Mouse (Mus musculus): Measurements from ENCODE around the gene Crtc3. TPM values are rescaled to one million over a fixed set of nuclear protein-coding genes. Genes with fewer than 3 reads are reported as not detected.

Gene Crtc3
- polyA plus RNA-seq, 1 experiment from 2014 or later, result 12.6 TPM

DNA sequence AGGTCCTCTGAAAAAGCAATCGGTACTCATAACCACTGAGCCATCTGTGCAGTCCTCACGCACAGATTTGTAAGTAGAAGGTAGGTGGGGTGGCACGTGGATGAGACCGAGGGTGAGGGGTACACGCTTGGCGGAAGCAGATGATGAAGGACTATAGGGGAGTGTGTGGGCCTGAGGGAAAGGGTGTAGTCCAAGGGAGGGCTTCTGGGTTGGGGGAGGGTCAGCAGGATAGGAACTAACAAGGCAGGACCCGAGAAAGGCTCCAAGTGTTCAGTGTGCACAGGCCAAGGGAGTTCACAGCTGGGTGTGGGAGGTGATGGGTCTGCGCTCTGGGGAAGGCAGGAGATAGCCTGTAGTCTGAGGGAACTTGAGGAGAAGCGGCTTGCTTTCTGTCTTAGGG, 103.3 kb downstream of the Crtc3 start:
- Histone ChIP-seq H3K9ac (no peak overlapping the region), H3K4me2 (no peak overlapping the region), H3K4me1 (peaks cover 14% of the 10 kb centered on the region), H3K27ac (no peak overlapping the region), H3K36me3 (replicated peaks) (peaks cover 20% of the 10 kb centered on the region), H3K9me3 (no peaks in the 10 kb centered on the region), H3K27me3 (peaks cover 3% of the 10 kb centered on the region; the same call in 1 of the 2 replicates), H3K4me3 (replicated peaks) (no peak overlapping the region)
- no peak for ATAC-seq (ENCODE audit: low FRiP score)
- 87% methylated on average over 9 of the region's 9 CpGs for WGBS

DNA sequence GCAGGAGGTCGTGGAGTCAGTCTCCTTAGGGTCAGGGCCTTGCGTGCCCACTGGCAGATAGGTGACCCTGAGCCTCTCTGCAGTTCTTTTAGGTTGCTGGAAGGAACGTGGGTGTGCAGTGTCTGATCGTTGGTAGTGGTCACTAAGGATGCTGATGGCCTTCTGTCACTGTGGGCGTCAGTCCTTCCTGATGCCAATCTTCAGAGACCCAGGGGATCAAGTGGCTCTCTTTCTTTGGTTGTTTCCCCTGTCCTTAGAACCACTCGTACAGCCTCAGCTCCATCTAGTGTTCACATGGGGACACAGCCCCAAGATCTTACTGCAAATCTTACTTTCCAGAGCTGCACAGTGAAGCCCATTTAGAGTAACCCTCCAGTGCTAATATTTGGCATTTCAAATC, 104.7 kb downstream of the Crtc3 start:
- Histone ChIP-seq H3K36me3 (replicated peaks) (peaks cover 6% of the 10 kb centered on the region), H3K9me3 (no peaks in the 10 kb centered on the region), H3K4me3 (replicated peaks) (no peak overlapping the region), H3K27ac (no peak overlapping the region), H3K4me1 (peaks cover 14% of the 10 kb centered on the region), H3K4me2 (no peak overlapping the region), H3K27me3 (peaks cover 3% of the 10 kb centered on the region; the same call in 1 of the 2 replicates), H3K9ac (no peak overlapping the region)
- 45% methylated on average over 6 of the region's 6 CpGs for WGBS
- no peak for ATAC-seq (ENCODE audit: low FRiP score)

DNA sequence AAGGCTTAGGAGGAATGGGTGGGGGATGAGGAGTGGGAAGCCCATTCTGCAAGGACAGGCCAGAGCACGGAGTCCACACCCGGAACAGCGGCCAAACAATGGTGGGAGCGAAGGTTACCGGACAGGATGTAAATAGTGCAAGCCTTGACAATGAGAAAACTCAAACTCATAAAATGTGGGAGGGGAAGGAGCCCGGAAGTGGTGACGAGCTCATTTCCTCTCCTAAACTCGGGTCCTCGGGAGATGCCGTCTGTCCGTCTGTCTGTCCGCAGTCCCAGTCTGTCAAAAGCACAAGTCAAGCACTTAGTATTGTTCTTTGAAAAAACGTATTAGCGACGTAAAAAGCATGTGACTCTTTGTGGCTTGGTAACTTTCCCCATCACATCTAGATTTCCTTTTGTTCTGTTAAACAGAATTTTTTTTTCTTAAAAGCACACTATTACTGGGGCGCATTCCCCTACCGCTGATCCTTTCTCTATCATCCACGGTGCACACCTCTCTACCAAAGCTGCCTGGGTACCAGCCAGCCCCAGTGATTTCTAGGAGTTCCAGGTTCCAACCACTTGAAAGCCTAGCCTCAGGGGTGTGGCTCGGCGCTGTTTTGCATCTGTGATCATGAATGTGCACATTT, 105.7 kb downstream of the Crtc3 start:
- Histone ChIP-seq H3K36me3 (replicated peaks) (no peaks in the 10 kb centered on the region), H3K27me3 (peaks cover 3% of the 10 kb centered on the region; the same call in 1 of the 2 replicates), H3K9ac (no peak overlapping the region), H3K4me3 (replicated peaks) (no peak overlapping the region), H3K4me1 (peaks cover 14% of the 10 kb centered on the region), H3K4me2 (no peak overlapping the region), H3K27ac (no peak overlapping the region), H3K9me3 (no peaks in the 10 kb centered on the region)
- no peak for ATAC-seq (ENCODE audit: low FRiP score)
- 76% methylated on average over 20 of the region's 20 CpGs for WGBS

DNA sequence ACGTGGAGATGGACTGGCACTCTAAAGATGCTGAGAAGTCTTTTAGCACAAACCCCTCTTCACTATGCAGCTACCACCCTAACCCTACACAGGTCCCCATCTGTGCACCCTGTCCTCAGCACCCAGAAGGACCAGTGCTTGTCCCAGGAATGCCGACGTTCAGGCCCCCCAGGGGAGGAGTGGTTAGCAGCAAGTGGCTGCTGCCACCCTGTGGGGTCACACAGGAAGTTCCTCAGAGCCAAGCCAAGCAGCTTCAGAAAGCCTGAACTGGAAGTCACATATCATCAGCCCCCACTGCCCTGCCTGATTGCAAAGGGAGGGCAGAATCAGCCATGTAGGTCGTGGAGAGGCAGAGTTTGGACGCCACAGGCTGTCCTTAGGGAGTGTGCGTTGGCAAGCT, 108.3 kb downstream of the Crtc3 start:
- no peaks in the 10 kb centered on the region for H3K36me3 ChIP-seq (replicated peaks)
- no peak overlapping the region for H3K9ac ChIP-seq
- 30% methylated on average over 6 of the region's 6 CpGs for WGBS
- H3K4me3 ChIP-seq (replicated peaks), result no peak overlapping the region
- no peaks in the 10 kb centered on the region for H3K4me1 ChIP-seq
- no peak overlapping the region for H3K4me2 ChIP-seq
- no peaks in the 10 kb centered on the region for H3K27me3 ChIP-seq
- H3K27ac ChIP-seq, result no peak overlapping the region
- no peaks in the 10 kb centered on the region for H3K9me3 ChIP-seq
- ATAC-seq (ENCODE audit: low FRiP score), result no peak

DNA sequence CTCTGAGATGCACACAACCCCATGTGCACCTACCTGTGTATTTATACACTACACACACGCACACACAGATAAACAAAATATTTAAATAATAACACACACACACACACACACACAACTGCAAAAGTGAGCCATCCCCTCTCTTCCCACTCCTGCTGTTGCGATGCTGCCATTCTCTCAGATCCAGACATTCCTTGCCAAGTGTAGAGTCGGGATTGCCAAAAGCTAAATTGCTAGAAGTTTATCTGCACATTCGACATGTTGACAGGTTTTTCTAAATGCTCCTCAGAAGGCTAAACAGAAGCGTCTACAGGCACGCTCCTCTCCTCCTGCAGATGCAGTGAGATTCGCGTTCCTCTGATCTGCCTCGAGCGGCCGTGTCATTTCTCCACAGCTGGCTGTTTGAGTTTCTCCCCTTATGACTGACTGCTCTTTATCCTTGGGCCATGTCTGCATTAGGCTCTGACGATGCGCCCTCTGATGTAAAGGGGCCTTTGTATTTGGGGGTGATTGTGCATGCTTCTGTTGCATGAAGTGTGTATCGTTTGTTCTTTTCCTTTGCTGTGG, 111.2 kb downstream of the Crtc3 start:
- Histone ChIP-seq H3K4me2 (no peak overlapping the region), H3K27me3 (no peaks in the 10 kb centered on the region), H3K4me1 (no peaks in the 10 kb centered on the region), H3K36me3 (replicated peaks) (no peaks in the 10 kb centered on the region), H3K27ac (no peak overlapping the region), H3K9ac (no peak overlapping the region), H3K9me3 (no peaks in the 10 kb centered on the region), H3K4me3 (replicated peaks) (no peak overlapping the region)
- WGBS, result 71% methylated on average over 14 of the region's 14 CpGs
- ATAC-seq (ENCODE audit: low FRiP score), result no peak

DNA sequence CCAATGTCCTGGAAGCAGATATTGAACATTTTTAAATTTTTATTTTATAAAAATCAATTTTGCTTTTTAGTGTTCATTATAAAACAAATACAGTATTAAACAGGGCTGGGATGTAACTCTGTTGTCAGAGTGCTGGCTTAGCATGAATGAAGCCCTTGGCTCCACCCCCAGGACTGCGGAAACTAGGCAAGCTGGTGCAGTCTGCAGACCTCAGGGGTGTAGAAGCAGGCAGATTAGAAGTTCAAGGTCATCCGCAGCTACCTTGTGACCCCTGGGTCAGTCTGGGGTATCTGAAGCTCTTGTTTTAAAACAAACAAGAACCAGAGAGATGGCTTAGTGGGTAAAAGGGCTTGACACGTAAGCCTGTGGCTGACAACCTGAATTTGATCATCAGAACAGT, 112.1 kb downstream of the Crtc3 start:
- ATAC-seq (ENCODE audit: low FRiP score), result no peak
- 60% methylated on average over 3 of the region's 3 CpGs for WGBS

DNA sequence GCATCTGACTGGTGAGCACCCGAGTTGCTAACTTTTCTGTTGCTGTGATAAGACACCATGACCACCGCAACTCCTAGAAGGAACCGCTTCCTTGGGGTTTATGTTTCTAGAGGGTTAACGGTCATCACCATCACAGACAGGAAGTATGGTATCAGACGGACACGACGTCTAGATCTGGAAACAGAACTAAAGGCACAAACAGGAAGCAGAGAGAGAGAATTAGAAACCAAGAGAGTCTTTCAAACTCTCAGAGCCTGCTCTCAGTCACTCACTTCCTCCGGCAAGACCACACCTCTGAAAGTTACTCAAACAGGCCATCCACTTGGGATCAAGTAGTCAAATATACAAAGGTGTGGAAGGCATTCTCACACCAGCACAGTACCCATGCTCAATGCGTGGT, 112.9 kb downstream of the Crtc3 start:
- Histone ChIP-seq H3K9me3 (no peaks in the 10 kb centered on the region), H3K4me2 (no peak overlapping the region), H3K27ac (no peak overlapping the region), H3K36me3 (replicated peaks) (no peaks in the 10 kb centered on the region), H3K4me3 (replicated peaks) (no peak overlapping the region), H3K4me1 (0 out of 2 replicates have a peak, but pooled peaks cover 1% of the 10 kb centered on the region), H3K9ac (no peak overlapping the region), H3K27me3 (no peaks in the 10 kb centered on the region)
- 91% methylated on average over 9 of the region's 9 CpGs for WGBS
- no peak for ATAC-seq (ENCODE audit: low FRiP score)

More for the DNA sequence above, 112.1 kb downstream of the Crtc3 start:
- H3K9ac ChIP-seq, result no peak overlapping the region
- H3K4me3 ChIP-seq (replicated peaks), result no peak overlapping the region
- no peak overlapping the region for H3K4me2 ChIP-seq
- no peaks in the 10 kb centered on the region for H3K9me3 ChIP-seq
- H3K27me3 ChIP-seq, result no peaks in the 10 kb centered on the region
- no peaks in the 10 kb centered on the region for H3K4me1 ChIP-seq
- H3K27ac ChIP-seq, result no peak overlapping the region
- H3K36me3 ChIP-seq (replicated peaks), result no peaks in the 10 kb centered on the region

DNA sequence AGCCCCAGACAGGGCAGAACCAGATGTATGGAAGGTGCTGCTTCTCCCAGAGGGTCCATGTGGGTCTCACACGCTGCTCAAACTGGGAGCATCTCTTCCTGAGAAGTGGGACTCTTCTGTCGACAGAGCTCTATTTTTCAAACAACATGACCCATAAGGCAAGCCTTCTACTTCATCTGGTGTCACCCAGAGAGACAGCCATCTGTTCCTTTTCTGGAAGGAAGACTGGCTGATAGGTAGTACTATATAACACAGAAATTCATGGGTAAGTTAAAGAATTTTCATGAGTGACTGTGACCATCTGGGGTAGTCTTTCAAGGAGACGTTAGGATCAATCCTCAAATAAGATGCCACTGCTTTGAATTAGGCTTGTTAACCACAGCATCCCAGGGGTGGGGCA, 115.6 kb downstream of the Crtc3 start:
- Histone ChIP-seq H3K27me3 (no peaks in the 10 kb centered on the region), H3K4me1 (0 out of 2 replicates have a peak, but pooled peaks cover 4% of the 10 kb centered on the region), H3K4me2 (no peak overlapping the region), H3K36me3 (replicated peaks) (no peaks in the 10 kb centered on the region), H3K9me3 (no peaks in the 10 kb centered on the region), H3K4me3 (replicated peaks) (no peak overlapping the region), H3K9ac (no peak overlapping the region), H3K27ac (no peak overlapping the region)
- WGBS, result 76% methylated on average over 3 of the region's 3 CpGs
- no peak for ATAC-seq (ENCODE audit: low FRiP score)

DNA sequence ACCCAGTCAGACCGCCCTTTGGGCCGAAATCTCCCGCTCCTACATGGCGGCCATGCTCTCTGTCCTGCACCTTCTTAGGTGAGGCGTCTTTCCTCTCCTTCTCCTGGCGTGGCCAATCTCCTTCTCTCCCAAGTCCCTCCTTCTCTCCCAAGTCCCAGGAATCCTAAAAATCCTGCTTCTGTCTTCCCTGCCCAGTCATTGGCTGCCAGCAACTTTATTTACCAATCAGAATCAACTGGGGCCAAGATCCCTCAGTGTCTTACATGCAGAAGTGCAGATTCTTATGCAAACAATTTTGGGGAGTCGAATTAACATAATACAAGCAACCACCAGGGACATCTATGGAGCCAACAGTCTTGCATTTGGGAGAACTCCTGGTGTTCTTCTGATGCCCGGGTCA, 120.7 kb downstream of the Crtc3 start:
- no peaks in the 10 kb centered on the region for H3K9me3 ChIP-seq
- H3K4me2 ChIP-seq, result no peak overlapping the region
- H3K9ac ChIP-seq, result no peak overlapping the region
- H3K36me3 ChIP-seq (replicated peaks), result no peaks in the 10 kb centered on the region
- H3K4me1 ChIP-seq, result 0 out of 2 replicates have a peak, but pooled peaks cover 4% of the 10 kb centered on the region
- no peak overlapping the region for H3K4me3 ChIP-seq (replicated peaks)
- WGBS, result 90% methylated on average over 8 of the region's 8 CpGs
- no peak for ATAC-seq (ENCODE audit: low FRiP score)
- no peak overlapping the region for H3K27ac ChIP-seq
- H3K27me3 ChIP-seq, result no peaks in the 10 kb centered on the region

DNA sequence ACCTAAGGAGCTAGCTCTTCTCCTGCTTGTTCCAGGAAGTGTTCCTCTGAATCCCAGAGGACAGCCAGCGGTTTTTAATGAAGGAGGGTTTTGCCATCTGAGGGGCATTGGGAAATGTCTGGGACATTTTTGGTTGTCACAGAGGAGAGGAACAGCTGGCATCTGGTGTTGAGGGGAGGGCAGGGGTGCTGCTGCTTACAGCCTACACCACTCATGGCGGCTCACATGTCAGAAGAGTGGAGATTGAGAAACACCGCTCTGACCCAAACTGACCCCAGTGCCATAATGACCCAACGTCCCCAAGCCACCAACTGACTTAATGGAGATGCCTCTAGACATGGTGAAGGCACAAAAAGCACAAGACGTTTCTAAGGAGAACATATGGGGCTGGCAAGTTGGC, 126.7 kb downstream of the Crtc3 start:
- Histone ChIP-seq H3K4me3 (replicated peaks) (no peak overlapping the region), H3K27me3 (no peaks in the 10 kb centered on the region), H3K4me2 (no peak overlapping the region), H3K27ac (no peak overlapping the region), H3K36me3 (replicated peaks) (no peaks in the 10 kb centered on the region), H3K9me3 (no peaks in the 10 kb centered on the region), H3K9ac (no peak overlapping the region), H3K4me1 (no peaks in the 10 kb centered on the region)
- WGBS, result 76% methylated on average over 5 of the region's 5 CpGs
- no peak for ATAC-seq (ENCODE audit: low FRiP score)

DNA sequence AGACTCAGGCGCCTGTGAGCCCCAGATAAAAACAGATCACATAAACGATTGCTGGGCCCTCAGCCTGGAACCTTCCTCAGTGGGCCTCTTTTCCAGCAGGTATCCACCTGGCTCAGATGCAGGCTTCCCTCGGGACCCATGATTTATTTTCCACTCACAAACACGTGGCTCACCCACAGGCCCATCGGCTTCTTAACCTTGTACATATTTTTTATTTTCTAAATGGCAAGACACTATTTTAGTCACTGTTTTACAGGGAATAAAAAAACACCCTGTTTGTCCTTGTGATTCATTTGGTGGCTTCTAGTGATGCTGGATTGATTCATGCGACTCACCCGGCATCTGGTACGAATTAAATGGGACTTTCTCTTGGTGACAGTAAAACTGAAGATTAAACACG, 127.4 kb downstream of the Crtc3 start:
- no peak overlapping the region for H3K9ac ChIP-seq
- 90% methylated on average over 9 of the region's 9 CpGs for WGBS
- no peaks in the 10 kb centered on the region for H3K4me1 ChIP-seq
- no peak overlapping the region for H3K4me3 ChIP-seq (replicated peaks)
- no peaks in the 10 kb centered on the region for H3K9me3 ChIP-seq
- H3K36me3 ChIP-seq (replicated peaks), result no peaks in the 10 kb centered on the region
- ATAC-seq (ENCODE audit: low FRiP score), result no peak
- no peaks in the 10 kb centered on the region for H3K27me3 ChIP-seq
- H3K4me2 ChIP-seq, result no peak overlapping the region
- no peak overlapping the region for H3K27ac ChIP-seq

DNA sequence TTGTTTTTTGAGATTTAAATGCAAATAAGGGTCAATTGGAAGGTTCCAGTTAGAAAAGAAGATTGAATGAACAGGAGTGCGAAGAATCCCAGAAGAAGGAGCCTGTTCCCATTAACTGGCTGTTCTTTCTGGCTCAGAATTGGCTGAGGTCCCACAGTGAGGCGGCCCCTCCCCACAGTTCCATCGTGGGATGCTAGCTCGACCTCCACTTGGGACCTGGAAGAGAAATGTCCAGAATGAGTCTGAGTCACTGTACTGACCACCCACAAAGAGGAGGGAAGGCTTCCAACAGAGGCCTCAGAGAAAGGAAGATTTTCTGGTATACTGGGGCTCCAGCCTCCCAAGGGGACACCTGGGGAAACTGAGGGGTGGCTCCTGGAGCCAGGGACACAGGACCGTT, 130.1 kb downstream of the Crtc3 start:
- no peaks in the 10 kb centered on the region for H3K27me3 ChIP-seq
- no peak for ATAC-seq (ENCODE audit: low FRiP score)
- no peak overlapping the region for H3K27ac ChIP-seq
- no peaks in the 10 kb centered on the region for H3K4me1 ChIP-seq
- no peak overlapping the region for H3K9ac ChIP-seq
- H3K4me3 ChIP-seq (replicated peaks), result no peak overlapping the region
- H3K4me2 ChIP-seq, result no peak overlapping the region
- WGBS, result 69% methylated on average over 5 of the region's 5 CpGs
- H3K36me3 ChIP-seq (replicated peaks), result no peaks in the 10 kb centered on the region
- no peaks in the 10 kb centered on the region for H3K9me3 ChIP-seq

DNA sequence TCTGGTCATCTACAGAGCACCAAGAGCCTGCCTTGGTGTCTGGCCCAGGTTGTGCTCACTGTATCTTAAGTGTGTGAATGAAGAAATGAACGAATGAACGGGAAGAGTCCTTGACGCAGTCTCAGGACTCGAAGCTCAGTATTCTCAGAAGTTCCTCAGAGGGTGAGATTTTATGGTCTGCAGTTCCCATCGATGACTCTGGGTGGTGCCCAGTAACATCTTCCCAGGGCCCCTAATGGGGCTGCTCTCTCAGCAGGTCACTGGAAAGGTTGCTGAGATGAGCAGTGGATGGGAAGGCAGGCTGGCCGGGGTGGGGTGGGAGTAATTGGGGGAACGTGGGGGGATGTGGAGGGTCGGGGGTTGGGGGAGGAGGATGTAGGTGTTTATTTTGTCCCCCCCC, 130.6 kb downstream of the Crtc3 start:
- H3K4me1 ChIP-seq, result no peaks in the 10 kb centered on the region
- 71% methylated on average over 8 of the region's 8 CpGs for WGBS
- no peaks in the 10 kb centered on the region for H3K9me3 ChIP-seq
- ATAC-seq (ENCODE audit: low FRiP score), result no peak
- no peak overlapping the region for H3K4me2 ChIP-seq
- no peak overlapping the region for H3K9ac ChIP-seq
- H3K27ac ChIP-seq, result no peak overlapping the region
- no peaks in the 10 kb centered on the region for H3K27me3 ChIP-seq
- H3K36me3 ChIP-seq (replicated peaks), result no peaks in the 10 kb centered on the region
- H3K4me3 ChIP-seq (replicated peaks), result no peak overlapping the region
